Mouse (Mus musculus): Measurements from ENCODE around the gene Slc13a1.

Slc13a1 gene

DNA sequence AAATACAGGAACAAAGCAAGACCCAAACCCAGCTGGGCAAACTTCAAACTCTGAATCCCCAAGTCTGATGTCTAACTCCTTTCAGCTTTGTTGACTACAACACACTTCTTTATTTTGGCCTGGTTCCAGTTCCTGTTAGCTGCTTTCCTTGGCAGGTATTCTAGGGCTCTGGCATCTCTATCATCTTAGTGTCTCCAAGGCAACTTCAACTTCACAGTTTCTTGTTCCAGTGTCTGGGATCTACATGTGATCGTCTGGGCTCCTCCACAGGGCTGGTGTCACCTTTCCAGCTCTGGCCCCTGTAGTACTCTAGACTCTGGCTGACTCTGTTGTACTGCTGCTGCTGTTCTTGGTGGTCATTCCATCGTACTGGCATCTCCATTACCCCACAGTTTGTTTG is 91.8 kb downstream of the Slc13a1 start:
- in situ Hi-C loops (cut with MboI, MseI) = no loop called here

DNA sequence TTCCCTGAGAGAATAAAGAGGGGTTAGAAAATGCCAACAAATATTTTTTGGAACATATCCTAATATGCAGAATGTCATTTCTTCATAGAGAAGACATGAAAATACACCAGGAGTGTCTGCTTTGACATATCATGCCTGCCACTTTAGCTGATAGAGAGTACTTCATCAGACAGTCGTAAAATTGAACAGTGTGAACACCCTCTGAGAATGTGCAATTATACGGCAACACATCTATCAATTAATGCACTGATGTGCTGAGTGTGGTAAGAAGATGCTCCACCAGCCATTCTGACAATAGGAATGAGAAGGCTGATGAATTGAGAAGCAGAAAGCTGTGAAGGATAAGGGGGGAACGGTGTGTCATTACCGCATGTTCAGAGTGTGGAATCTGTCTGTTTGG is 95.1 kb downstream of the Slc13a1 start:
- in situ Hi-C loops (cut with MboI, MseI) = no loop called here

DNA sequence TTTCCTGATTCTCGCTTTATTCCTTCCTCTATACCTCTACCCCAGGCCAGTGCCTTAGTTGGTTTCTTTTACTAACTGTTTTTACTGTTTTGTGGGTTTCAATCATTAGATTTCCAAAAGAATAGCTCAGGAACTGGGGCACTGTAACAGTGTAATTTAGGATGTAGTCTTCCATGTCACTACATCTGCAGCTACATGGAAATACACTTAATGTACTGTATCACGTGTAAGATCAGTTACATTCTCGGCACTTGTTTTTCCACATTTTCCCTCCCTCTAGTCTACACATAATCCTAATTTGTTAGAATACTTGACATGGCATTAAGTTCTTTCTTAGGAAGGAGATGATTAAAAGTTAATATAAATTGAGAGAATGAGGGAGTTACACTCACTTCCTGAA is 108.1 kb downstream of the Slc13a1 start:
- in situ Hi-C loops (cut with MboI, MseI) = no loop called here

DNA sequence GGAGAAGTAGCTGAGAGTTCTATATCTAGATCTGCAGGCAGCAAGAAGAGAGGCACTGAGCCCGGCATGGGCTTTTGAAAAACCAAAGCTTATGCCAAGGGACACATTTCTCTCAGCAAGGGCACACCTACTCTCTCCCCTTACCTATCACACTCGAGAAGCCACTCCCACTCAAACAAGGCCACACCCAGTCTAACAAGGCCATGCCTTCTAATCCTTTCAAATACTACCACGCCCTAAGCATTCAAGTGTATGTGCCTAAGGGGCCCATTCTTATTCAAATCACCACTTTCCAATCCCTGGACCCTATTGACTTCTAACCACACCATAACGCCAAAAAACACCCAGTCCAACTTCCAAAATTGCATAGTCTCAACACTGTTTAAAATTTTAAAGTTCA is 112.8 kb downstream of the Slc13a1 start:
- in situ Hi-C loops (cut with MboI, MseI) = no loop called here

DNA sequence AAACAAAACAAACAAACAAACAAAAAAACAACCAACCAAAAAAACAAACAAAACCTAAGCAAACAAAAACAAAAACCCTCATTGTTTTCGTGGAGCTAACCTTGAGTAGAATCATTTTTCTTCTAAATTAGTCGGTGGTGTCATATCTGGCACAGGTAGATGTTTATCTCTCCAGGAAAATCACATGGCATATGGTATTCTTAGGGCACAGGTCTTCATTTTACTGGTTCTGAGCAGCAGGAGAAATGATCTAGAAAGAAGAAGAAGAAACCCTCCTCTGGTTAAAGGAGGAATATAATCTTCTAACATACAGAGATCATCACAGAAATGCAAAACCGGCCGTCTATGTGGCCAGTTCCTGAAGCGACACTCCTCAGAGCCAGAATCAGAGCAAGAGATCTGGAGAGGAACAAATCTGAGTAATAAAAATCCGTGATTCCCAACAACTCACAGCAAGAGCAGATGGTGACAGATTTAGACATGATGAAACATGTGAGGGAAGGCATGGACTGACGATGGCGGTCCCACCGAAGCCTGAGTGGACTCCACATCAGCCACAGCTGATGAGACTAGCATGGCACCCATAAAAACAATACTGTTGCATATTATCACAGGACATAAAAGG is 113.7 kb downstream of the Slc13a1 start:
- in situ Hi-C loops (cut with MboI, MseI) = no loop called here

DNA sequence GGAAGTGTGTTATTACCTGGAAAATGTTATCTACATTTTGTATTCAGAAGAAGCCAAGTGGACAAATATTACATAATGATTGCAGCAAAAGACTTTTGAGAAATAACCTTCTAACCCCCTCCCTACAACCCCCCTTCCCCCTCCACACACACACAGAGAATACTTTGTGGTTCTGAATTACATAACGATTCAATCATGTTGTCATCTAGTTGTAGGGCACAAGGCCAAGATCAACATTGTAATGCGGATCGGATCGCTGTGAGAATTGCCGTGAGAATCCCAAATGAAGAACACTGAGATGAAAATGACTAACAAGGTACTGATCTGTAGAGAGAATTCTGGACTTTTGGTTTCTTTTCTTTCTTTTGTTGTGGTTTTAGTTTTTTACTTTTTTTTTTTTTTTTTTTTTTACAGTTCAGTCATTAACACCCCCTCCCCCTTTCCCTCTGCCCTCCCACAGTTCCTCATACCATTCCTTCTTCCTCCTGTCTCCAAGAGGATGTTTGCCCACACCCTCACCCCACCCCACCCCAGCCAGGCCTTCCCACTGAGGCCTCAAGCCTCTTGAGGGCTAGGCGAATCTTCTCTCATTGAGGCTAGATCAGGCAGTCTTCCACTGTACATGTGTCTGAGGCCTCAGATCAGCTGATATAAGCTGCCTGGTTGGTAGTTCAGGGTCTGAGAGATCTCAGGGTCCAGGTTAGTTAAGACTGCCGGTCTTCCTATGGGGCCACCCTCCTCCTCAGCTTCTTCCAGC is 120.7 kb downstream of the Slc13a1 start:
- in situ Hi-C loops (cut with MboI, MseI) = no loop called here

DNA sequence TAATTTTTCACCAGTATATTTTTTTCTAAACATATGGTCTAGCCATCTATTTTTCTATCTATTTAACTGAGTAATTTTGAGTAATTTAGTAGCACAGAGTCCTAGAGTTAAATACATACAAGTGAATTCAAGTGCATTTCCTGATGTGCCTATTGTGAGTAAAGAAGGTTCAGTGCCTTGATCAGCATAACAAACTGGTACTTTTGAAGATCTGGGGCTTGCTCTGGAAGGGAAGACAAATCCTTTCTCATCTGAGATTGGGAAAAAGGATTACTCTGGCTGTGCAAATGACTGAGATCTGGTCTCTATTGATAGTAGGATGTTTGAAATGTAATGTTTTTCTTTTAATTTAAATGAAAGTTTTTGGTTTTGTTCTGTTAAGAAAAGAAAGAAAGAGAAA is 124.4 kb downstream of the Slc13a1 start:
- in situ Hi-C loops (cut with MboI, MseI) = no loop called here

All from T-helper 1 cell (primary cell).